In genomic region chr9:68710893-68711654, GRCm38 (mm10) we compare ENCODE assay signal across 16 mouse cellular contexts. TPM values are rescaled to one million over a fixed set of nuclear protein-coding genes. Genes with fewer than 3 reads are reported as not detected.
DNase-seq lines count a peak whose midpoint lies in the region; ATAC-seq lines count a peak whose summit lies in the region.
"Had no signal": no experiment of that assay in that cellular context is flagged by ENCODE, and none has a peak within 500 bp of the region (broad histone marks: within the 10 kb centered on the region; RNA-seq: fewer than 3 reads in every experiment).

No protein-coding gene starts in this region.

- H3K4me2 ChIP-seq in midbrain, embryonic 11.5 days, result no peak overlapping the region
- H3K4me2 ChIP-seq in midbrain, embryonic 15.5 days, result no peak overlapping the region
- peak overlapping the region; percentile 37 for H3K4me2 ChIP-seq in heart, embryonic 15.5 days
- no peak overlapping the region for H3K4me2 ChIP-seq in neural tube, embryonic 15.5 days
- H3K4me2 ChIP-seq: forebrain, embryonic 15.5 days; limb, embryonic 12.5 days; liver, embryonic 15.5 days; stomach, embryonic 15.5 days had no signal

- H3K9me3 ChIP-seq in midbrain, embryonic 11.5 days (ENCODE audit: control insufficient read depth, low read length), result no peaks in the 10 kb centered on the region
- no peaks in the 10 kb centered on the region for H3K9me3 ChIP-seq in midbrain, embryonic 15.5 days
- H3K9me3 ChIP-seq in heart, embryonic 15.5 days (replicated peaks), result no peaks in the 10 kb centered on the region
- H3K9me3 ChIP-seq in neural tube, embryonic 15.5 days (replicated peaks), result no peaks in the 10 kb centered on the region
- H3K9me3 ChIP-seq: forebrain, embryonic 15.5 days; limb, embryonic 12.5 days; liver, embryonic 15.5 days; stomach, embryonic 15.5 days had no signal

- H3K27ac ChIP-seq in midbrain, embryonic 11.5 days (ENCODE audit: low read depth, low read length), result no peak overlapping the region
- no peak overlapping the region for H3K27ac ChIP-seq in midbrain, embryonic 15.5 days
- no peak overlapping the region for H3K27ac ChIP-seq in heart, embryonic 15.5 days
- H3K27ac ChIP-seq in neural tube, embryonic 15.5 days (replicated peaks), result peak overlapping the region; percentile 37; the same call in 1 of the 2 replicates
- H3K27ac ChIP-seq: forebrain, embryonic 15.5 days; left cerebral cortex, adult 2 months; limb, embryonic 12.5 days; liver, embryonic 15.5 days; stomach, embryonic 15.5 days had no signal

- peak; percentile 12 for DNase-seq in gastrocnemius, postnatal 14 days
- DNase-seq in gastrocnemius, postnatal 36 days, result no peak
- DNase-seq in midbrain, embryonic 11.5 days (ENCODE audit: low spot score, missing footprints), result peak; percentile 66
- no peak for DNase-seq in spleen, adult 12 weeks (ENCODE audit: low spot score)
- DNase-seq: adrenal gland, adult 2 months; kidney, adult 9 months; retina, postnatal 1 day had no signal

- no peaks in the 10 kb centered on the region for H3K27me3 ChIP-seq in midbrain, embryonic 11.5 days (ENCODE audit: control insufficient read depth, insufficient read depth, low read length)
- H3K27me3 ChIP-seq in midbrain, embryonic 15.5 days (replicated peaks), result no peaks in the 10 kb centered on the region
- no peaks in the 10 kb centered on the region for H3K27me3 ChIP-seq in heart, embryonic 15.5 days
- no peaks in the 10 kb centered on the region for H3K27me3 ChIP-seq in neural tube, embryonic 15.5 days (replicated peaks)
- H3K27me3 ChIP-seq: forebrain, embryonic 15.5 days; liver, embryonic 15.5 days; stomach, embryonic 15.5 days had no signal

- intact Hi-C loops in gastrocnemius, postnatal 14 days (cut with DNase I; ENCODE audit: low total_unique reads), result loop anchor here (10.0 kb wide), 1 partner anchor 696 kb away; no protein-coding TSS in a partner anchor
- intact Hi-C loops in gastrocnemius, postnatal 36 days (cut with DNase I), result loop anchor here (10.0 kb wide), 1 partner anchor 56 kb away; the partner anchor contains the start of gene Rora

- H3K9ac ChIP-seq in midbrain, embryonic 11.5 days (ENCODE audit: low read length), result no peak overlapping the region
- H3K9ac ChIP-seq in midbrain, embryonic 15.5 days, result no peak overlapping the region
- no peak overlapping the region for H3K9ac ChIP-seq in heart, embryonic 15.5 days
- H3K9ac ChIP-seq in neural tube, embryonic 15.5 days (replicated peaks), result no peak overlapping the region
- H3K9ac ChIP-seq: forebrain, embryonic 15.5 days; limb, embryonic 12.5 days; liver, embryonic 15.5 days; stomach, embryonic 15.5 days had no signal

- H3K4me1 ChIP-seq in midbrain, embryonic 11.5 days (ENCODE audit: control insufficient read depth, insufficient read depth, low read length), result no peaks in the 10 kb centered on the region
- peaks cover 14% of the 10 kb centered on the region for H3K4me1 ChIP-seq in midbrain, embryonic 15.5 days
- peaks cover 14% of the 10 kb centered on the region for H3K4me1 ChIP-seq in heart, embryonic 15.5 days (replicated peaks)
- peaks cover 19% of the 10 kb centered on the region for H3K4me1 ChIP-seq in neural tube, embryonic 15.5 days
- H3K4me1 ChIP-seq: forebrain, embryonic 15.5 days; limb, embryonic 12.5 days; liver, embryonic 15.5 days; stomach, embryonic 15.5 days had no signal

- no peak overlapping the region for H3K4me3 ChIP-seq in midbrain, embryonic 11.5 days (ENCODE audit: low read depth, low read length)
- H3K4me3 ChIP-seq in midbrain, embryonic 15.5 days, result no peak overlapping the region
- no peak overlapping the region for H3K4me3 ChIP-seq in heart, embryonic 15.5 days
- H3K4me3 ChIP-seq in neural tube, embryonic 15.5 days (replicated peaks), result no peak overlapping the region
- H3K4me3 ChIP-seq: forebrain, embryonic 15.5 days; left cerebral cortex, adult 2 months; limb, embryonic 12.5 days; liver, embryonic 15.5 days; stomach, embryonic 15.5 days had no signal

- no peaks in the 10 kb centered on the region for H3K36me3 ChIP-seq in midbrain, embryonic 11.5 days (ENCODE audit: control insufficient read depth, insufficient read depth, low read length)
- H3K36me3 ChIP-seq in midbrain, embryonic 15.5 days (replicated peaks), result no peaks in the 10 kb centered on the region
- no peaks in the 10 kb centered on the region for H3K36me3 ChIP-seq in heart, embryonic 15.5 days
- H3K36me3 ChIP-seq in neural tube, embryonic 15.5 days, result no peaks in the 10 kb centered on the region
- H3K36me3 ChIP-seq: forebrain, embryonic 15.5 days; G1E; limb, embryonic 12.5 days; liver, embryonic 15.5 days; stomach, embryonic 15.5 days had no signal

- 85% methylated on average over 14 of the region's 14 CpGs for WGBS in midbrain, embryonic 11.5 days
- 68% methylated on average over 14 of the region's 14 CpGs for WGBS in midbrain, embryonic 15.5 days
- WGBS in heart, embryonic 15.5 days, result 39% methylated on average over 14 of the region's 14 CpGs
- 55% methylated on average over 14 of the region's 14 CpGs for WGBS in neural tube, embryonic 15.5 days

- ATAC-seq in midbrain, embryonic 11.5 days (ENCODE audit: low FRiP score), result no peak
- no peak for ATAC-seq in midbrain, embryonic 15.5 days (replicated peaks)
- ATAC-seq in heart, embryonic 15.5 days (replicated peaks; ENCODE audit: insufficient number of reproducible peaks, insufficient read depth, low FRiP score, low read depth), result no peak
- no peak for ATAC-seq in neural tube, embryonic 15.5 days (ENCODE audit: low FRiP score)
- ATAC-seq: forebrain, embryonic 15.5 days had no signal

RNA-seq across cellular contexts. Expression of gene Rora, which starts 57.5 kb away (rescaled TPM):
- 10 to 100 TPM; 46.0 to 53.4 TPM for total RNA-seq in gastrocnemius, postnatal 14 days (2021)
- 10 to 100 TPM; 58.8 to 76.8 TPM for total RNA-seq in gastrocnemius, postnatal 36 days (2021)
- 3.9 and 4.3 TPM in 2 replicates for polyA plus RNA-seq in midbrain, embryonic 11.5 days (2014; fragmentation: Nextera tagmentation; extraction: Ambion mirVana)
- 33.7 and 43.9 TPM in 2 replicates for polyA plus RNA-seq in midbrain, embryonic 15.5 days (2015; fragmentation: Nextera tagmentation; extraction: Ambion mirVana)
- 7.1 and 7.3 TPM in 2 replicates for polyA plus RNA-seq in heart, embryonic 15.5 days (2015; fragmentation: Nextera tagmentation; extraction: Ambion mirVana)
- polyA plus RNA-seq in neural tube, embryonic 15.5 days (2015; fragmentation: Nextera tagmentation; extraction: Ambion mirVana), result 17.3 and 18.1 TPM in 2 replicates
- polyA plus RNA-seq: G1E had no signal

Comparison
In these comparisons a context has a peak if more than half of its experiments do, and no peak if none do; other contexts are left out.
1. DNase-seq: peak in gastrocnemius, postnatal 14 days (single experiment) and midbrain, embryonic 11.5 days (single experiment); none in gastrocnemius, postnatal 36 days (0 of 2) and spleen, adult 12 weeks (single experiment).